Mouse (Mus musculus): Measurements from ENCODE around the gene Kifc3. TPM values are rescaled to one million over a fixed set of nuclear protein-coding genes. Genes with fewer than 3 reads are reported as not detected.

The Kifc3 gene
- polyA plus RNA-seq, 1 experiment from 2014 or later: 2.3 TPM

- H3K9me3 ChIP-seq (ENCODE audit: control insufficient read depth, low read length): no peaks in the 10 kb centered on the region
- peak overlapping the region; percentile 39 for H3K4me2 ChIP-seq
- no peak overlapping the region for H3K9ac ChIP-seq (ENCODE audit: low read length)
- no peaks in the 10 kb centered on the region for H3K36me3 ChIP-seq (ENCODE audit: control insufficient read depth, insufficient read depth, low read length)
- DNase-seq (ENCODE audit: low spot score, missing footprints) (peak; percentile 93), ATAC-seq (ENCODE audit: low FRiP score) (peak; percentile 33; the same call in 1 of the 2 replicates)
- H3K27ac ChIP-seq (ENCODE audit: low read depth, low read length): no peak overlapping the region
- peaks cover 20% of the 10 kb centered on the region for H3K27me3 ChIP-seq (ENCODE audit: control insufficient read depth, insufficient read depth, low read length)
- WGBS: 2% methylated on average over 28 of the region's 28 CpGs
- peak overlapping the region; percentile 21; the same call in 1 of the 2 replicates for H3K4me3 ChIP-seq (ENCODE audit: low read depth, low read length)
- peaks cover 16% of the 10 kb centered on the region for H3K4me1 ChIP-seq (ENCODE audit: control insufficient read depth, insufficient read depth, low read length)
Observed at GRCm38 (mm10) chr8:95137641-95138098, 64.9 kb downstream of the Kifc3 start.

GRCm38 (mm10) chr8:95137201-95137600, 65.4 kb downstream of the Kifc3 start:
- DNase-seq (ENCODE audit: low spot score, missing footprints) (no peak), ATAC-seq (ENCODE audit: low FRiP score) (no peak)
- WGBS: 16% methylated on average over 12 of the region's 12 CpGs
- peaks cover 17% of the 10 kb centered on the region for H3K27me3 ChIP-seq (ENCODE audit: control insufficient read depth, insufficient read depth, low read length)
- H3K4me1 ChIP-seq (ENCODE audit: control insufficient read depth, insufficient read depth, low read length): peaks cover 15% of the 10 kb centered on the region
- H3K9me3 ChIP-seq (ENCODE audit: control insufficient read depth, low read length): no peaks in the 10 kb centered on the region
- H3K4me2 ChIP-seq: peak overlapping the region; percentile 39
- H3K4me3 ChIP-seq (ENCODE audit: low read depth, low read length): no peak overlapping the region
- H3K36me3 ChIP-seq (ENCODE audit: control insufficient read depth, insufficient read depth, low read length): no peaks in the 10 kb centered on the region
- H3K27ac ChIP-seq (ENCODE audit: low read depth, low read length): no peak overlapping the region
- H3K9ac ChIP-seq (ENCODE audit: low read length): no peak overlapping the region

- ATAC-seq (ENCODE audit: low FRiP score) (no peak), DNase-seq (ENCODE audit: low spot score, missing footprints) (no peak)
- 80% methylated on average over 3 of the region's 3 CpGs for WGBS
- Histone ChIP-seq H3K36me3 (ENCODE audit: control insufficient read depth, insufficient read depth, low read length) (no peaks in the 10 kb centered on the region), H3K27ac (ENCODE audit: low read depth, low read length) (no peak overlapping the region), H3K4me1 (ENCODE audit: control insufficient read depth, insufficient read depth, low read length) (peaks cover 8% of the 10 kb centered on the region), H3K4me2 (no peak overlapping the region), H3K4me3 (ENCODE audit: low read depth, low read length) (no peak overlapping the region), H3K9me3 (ENCODE audit: control insufficient read depth, low read length) (no peaks in the 10 kb centered on the region), H3K27me3 (ENCODE audit: control insufficient read depth, insufficient read depth, low read length) (peaks cover 17% of the 10 kb centered on the region), H3K9ac (ENCODE audit: low read length) (no peak overlapping the region)
Observed at GRCm38 (mm10) chr8:95136218-95136617, 66.4 kb downstream of the Kifc3 start.

GRCm38 (mm10) chr8:95135242-95135641, 67.4 kb downstream of the Kifc3 start:
- no peaks in the 10 kb centered on the region for H3K36me3 ChIP-seq (ENCODE audit: control insufficient read depth, insufficient read depth, low read length)
- ATAC-seq (ENCODE audit: low FRiP score): 0 out of 2 replicates have a peak, but pooled peaks have one; percentile 22
- no peak overlapping the region for H3K4me2 ChIP-seq
- H3K27me3 ChIP-seq (ENCODE audit: control insufficient read depth, insufficient read depth, low read length): peaks cover 17% of the 10 kb centered on the region
- no peak for DNase-seq (ENCODE audit: low spot score, missing footprints)
- no peaks in the 10 kb centered on the region for H3K9me3 ChIP-seq (ENCODE audit: control insufficient read depth, low read length)
- peaks cover 8% of the 10 kb centered on the region for H3K4me1 ChIP-seq (ENCODE audit: control insufficient read depth, insufficient read depth, low read length)
- 55% methylated on average over 3 of the region's 3 CpGs for WGBS
- H3K9ac ChIP-seq (ENCODE audit: low read length): no peak overlapping the region
- no peak overlapping the region for H3K4me3 ChIP-seq (ENCODE audit: low read depth, low read length)
- no peak overlapping the region for H3K27ac ChIP-seq (ENCODE audit: low read depth, low read length)

- Histone ChIP-seq H3K4me1 (ENCODE audit: control insufficient read depth, insufficient read depth, low read length) (peaks cover 8% of the 10 kb centered on the region), H3K27me3 (ENCODE audit: control insufficient read depth, insufficient read depth, low read length) (peaks cover 17% of the 10 kb centered on the region), H3K36me3 (ENCODE audit: control insufficient read depth, insufficient read depth, low read length) (no peaks in the 10 kb centered on the region), H3K4me3 (ENCODE audit: low read depth, low read length) (no peak overlapping the region), H3K27ac (ENCODE audit: low read depth, low read length) (no peak overlapping the region), H3K4me2 (no peak overlapping the region), H3K9me3 (ENCODE audit: control insufficient read depth, low read length) (no peaks in the 10 kb centered on the region), H3K9ac (ENCODE audit: low read length) (no peak overlapping the region)
- DNase-seq (ENCODE audit: low spot score, missing footprints): no peak
- no peak for ATAC-seq (ENCODE audit: low FRiP score)
- 89% methylated on average over 2 of the region's 2 CpGs for WGBS
Observed at GRCm38 (mm10) chr8:95134186-95134585, 68.4 kb downstream of the Kifc3 start.

GRCm38 (mm10) chr8:95131983-95132382, 70.6 kb downstream of the Kifc3 start:
- Histone ChIP-seq H3K27ac (ENCODE audit: low read depth, low read length) (no peak overlapping the region), H3K9ac (ENCODE audit: low read length) (no peak overlapping the region), H3K36me3 (ENCODE audit: control insufficient read depth, insufficient read depth, low read length) (no peaks in the 10 kb centered on the region), H3K4me3 (ENCODE audit: low read depth, low read length) (no peak overlapping the region), H3K27me3 (ENCODE audit: control insufficient read depth, insufficient read depth, low read length) (peaks cover 3% of the 10 kb centered on the region; the same call in 1 of the 2 replicates), H3K9me3 (ENCODE audit: control insufficient read depth, low read length) (no peaks in the 10 kb centered on the region), H3K4me1 (ENCODE audit: control insufficient read depth, insufficient read depth, low read length) (no peaks in the 10 kb centered on the region), H3K4me2 (no peak overlapping the region)
- WGBS: 90% methylated on average over 5 of the region's 5 CpGs
- ATAC-seq (ENCODE audit: low FRiP score): no peak
- no peak for DNase-seq (ENCODE audit: low spot score, missing footprints)

- H3K4me3 ChIP-seq (ENCODE audit: low read depth, low read length): no peak overlapping the region
- DNase-seq (ENCODE audit: low spot score, missing footprints) (no peak), ATAC-seq (ENCODE audit: low FRiP score) (no peak)
- H3K27me3 ChIP-seq (ENCODE audit: control insufficient read depth, insufficient read depth, low read length): no peaks in the 10 kb centered on the region
- H3K9me3 ChIP-seq (ENCODE audit: control insufficient read depth, low read length): no peaks in the 10 kb centered on the region
- no peak overlapping the region for H3K9ac ChIP-seq (ENCODE audit: low read length)
- H3K27ac ChIP-seq (ENCODE audit: low read depth, low read length): no peak overlapping the region
- 75% methylated on average over 15 of the region's 15 CpGs for WGBS
- H3K4me1 ChIP-seq (ENCODE audit: control insufficient read depth, insufficient read depth, low read length): no peaks in the 10 kb centered on the region
- no peaks in the 10 kb centered on the region for H3K36me3 ChIP-seq (ENCODE audit: control insufficient read depth, insufficient read depth, low read length)
- H3K4me2 ChIP-seq: no peak overlapping the region
Observed at GRCm38 (mm10) chr8:95130966-95131537, 71.6 kb downstream of the Kifc3 start.

GRCm38 (mm10) chr8:95128750-95129260, 73.8 kb downstream of the Kifc3 start:
- H3K27ac ChIP-seq (ENCODE audit: low read depth, low read length): no peak overlapping the region
- no peaks in the 10 kb centered on the region for H3K36me3 ChIP-seq (ENCODE audit: control insufficient read depth, insufficient read depth, low read length)
- DNase-seq (ENCODE audit: low spot score, missing footprints) (no peak), ATAC-seq (ENCODE audit: low FRiP score) (no peak)
- no peaks in the 10 kb centered on the region for H3K9me3 ChIP-seq (ENCODE audit: control insufficient read depth, low read length)
- H3K9ac ChIP-seq (ENCODE audit: low read length): no peak overlapping the region
- no peaks in the 10 kb centered on the region for H3K4me1 ChIP-seq (ENCODE audit: control insufficient read depth, insufficient read depth, low read length)
- no peaks in the 10 kb centered on the region for H3K27me3 ChIP-seq (ENCODE audit: control insufficient read depth, insufficient read depth, low read length)
- 90% methylated on average over 11 of the region's 11 CpGs for WGBS
- H3K4me3 ChIP-seq (ENCODE audit: low read depth, low read length): no peak overlapping the region
- H3K4me2 ChIP-seq: no peak overlapping the region

- Histone ChIP-seq H3K36me3 (ENCODE audit: control insufficient read depth, insufficient read depth, low read length) (no peaks in the 10 kb centered on the region), H3K9ac (ENCODE audit: low read length) (no peak overlapping the region), H3K4me1 (ENCODE audit: control insufficient read depth, insufficient read depth, low read length) (no peaks in the 10 kb centered on the region), H3K9me3 (ENCODE audit: control insufficient read depth, low read length) (no peaks in the 10 kb centered on the region), H3K4me2 (no peak overlapping the region), H3K27ac (ENCODE audit: low read depth, low read length) (no peak overlapping the region), H3K27me3 (ENCODE audit: control insufficient read depth, insufficient read depth, low read length) (no peaks in the 10 kb centered on the region), H3K4me3 (ENCODE audit: low read depth, low read length) (no peak overlapping the region)
- 69% methylated on average over 9 of the region's 9 CpGs for WGBS
- no peak for DNase-seq (ENCODE audit: low spot score, missing footprints)
- ATAC-seq (ENCODE audit: low FRiP score): no peak
Observed at GRCm38 (mm10) chr8:95127658-95128057, 75.0 kb downstream of the Kifc3 start.

All from midbrain, embryonic 11.5 days (tissue).